Mouse (Mus musculus) bone marrow macrophage, adult 2 months (primary cell): Measurements from ENCODE around the gene I0C0044D17Rik. TPM values are rescaled to one million over a fixed set of nuclear protein-coding genes. Genes with fewer than 3 reads are reported as not detected.
"Not testable (repeated sequence)": the region's sequence is repeated elsewhere in the genome, so short reads cannot be mapped to it uniquely, and the experiment has no call there.

Experiments
- H3K27ac ChIP-seq: 2 replicates; pipeline ENCODE4 v1.5.1; 2012; ENCODE audit warnings: low read depth, low read length; ENCODE audit not compliant: insufficient read depth
- H3K4me1 ChIP-seq: 2 replicates; pipeline ENCODE4 v1.6.1; 2012; ENCODE audit warnings: low read length; ENCODE audit not compliant: control insufficient read depth, insufficient read depth
- H3K4me3 ChIP-seq: 2 replicates; pipeline ENCODE4 v1.5.1; 2012; ENCODE audit warnings: mild to moderate bottlenecking, low read length, moderate library complexity; ENCODE audit not compliant: insufficient read depth
- CTCF ChIP-seq: IDR thresholded peaks from 2 replicates; pipeline ENCODE4 v1.5.1; 2012; ENCODE audit warnings: low read depth, mild to moderate bottlenecking, low read length, moderate library complexity
- POLR2A ChIP-seq: IDR thresholded peaks from 2 replicates; pipeline ENCODE4 v1.6.1; 2012; ENCODE audit warnings: mild to moderate bottlenecking, low read depth, low read length, borderline replicate concordance
- polyA plus RNA-seq: library from polyadenylated mRNA; stranded (reverse); fragments of >200 nt; gene quantifications from 2 replicates; pipeline ENCODE4 v1.2.4, GENCODE M21; 2012; ENCODE audit not compliant: missing spikeins, insufficient read depth, insufficient read length

The I0C0044D17Rik gene
- not detected in 2 replicates for polyA plus RNA-seq

DNA sequence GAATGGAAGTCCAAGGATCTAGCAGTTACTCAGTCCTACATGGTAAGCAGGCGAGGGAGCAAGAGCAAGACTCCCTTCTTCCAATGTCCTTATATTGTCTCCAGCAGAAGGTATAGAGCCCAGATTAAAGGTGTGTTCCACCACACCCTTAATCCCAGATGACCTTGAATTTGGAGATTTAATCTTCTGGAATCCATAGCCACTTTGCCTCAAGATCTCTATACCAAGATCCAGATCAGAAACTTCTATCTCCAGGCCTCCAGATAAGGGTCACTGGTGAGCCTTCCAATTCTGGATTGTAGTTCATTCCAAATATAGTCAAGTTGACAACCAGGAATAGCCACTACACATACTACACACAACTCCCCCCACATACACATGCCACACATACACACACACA lies at the start of gene I0C0044D17Rik:
Gene I0C0044D17Rik (minus strand): TSS at position 101 of the 400 bp plus-strand sequence.
- H3K27ac ChIP-seq, H3K4me3 ChIP-seq, H3K4me1 ChIP-seq: not testable (repeated sequence)

DNA sequence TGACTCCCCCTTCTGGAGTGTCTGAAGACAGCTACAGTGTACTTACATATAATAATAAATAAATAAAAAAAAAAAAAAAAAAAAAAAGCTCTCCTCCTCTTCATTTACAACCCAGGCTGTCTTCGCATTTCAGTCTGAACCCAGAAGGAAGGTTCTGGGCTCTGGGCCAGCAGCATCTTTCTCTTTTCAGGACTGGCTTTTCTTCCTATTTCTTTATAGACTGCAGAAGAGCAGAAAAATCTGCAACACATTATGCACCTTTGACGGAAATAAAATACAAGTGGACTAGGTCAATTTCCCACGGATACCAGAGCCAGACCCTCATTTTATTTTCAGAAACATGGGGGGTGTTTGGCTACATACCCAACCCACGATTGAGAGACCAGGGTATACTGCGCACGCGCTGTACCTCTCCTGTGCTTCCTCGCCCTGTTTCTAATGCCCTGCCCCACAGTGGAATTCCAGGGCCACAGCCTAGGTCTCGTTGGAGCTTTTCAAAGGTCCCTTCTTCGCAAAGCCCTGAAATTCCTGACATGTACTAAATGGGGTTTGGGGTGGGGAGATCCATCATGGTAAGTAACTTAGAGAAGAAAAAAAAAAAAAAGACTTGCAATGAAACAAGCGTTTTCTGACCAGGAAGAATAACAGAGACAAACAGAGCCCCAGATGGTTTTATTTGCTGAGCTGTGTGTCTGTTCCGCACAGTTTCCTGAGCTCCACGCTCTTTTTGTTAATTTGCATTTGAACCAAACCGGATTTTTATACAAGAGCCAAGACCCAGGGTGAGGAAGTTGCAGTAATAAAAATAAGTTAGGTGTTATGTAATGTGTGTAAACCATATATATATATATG lies 42.0 kb upstream of the I0C0044D17Rik start:
- H3K4me3 ChIP-seq: no peak overlapping the region
- TF ChIP-seq CTCF (no peak), POLR2A (no peak)
- H3K27ac ChIP-seq: no peak overlapping the region
- H3K4me1 ChIP-seq: no peaks in the 10 kb centered on the region

DNA sequence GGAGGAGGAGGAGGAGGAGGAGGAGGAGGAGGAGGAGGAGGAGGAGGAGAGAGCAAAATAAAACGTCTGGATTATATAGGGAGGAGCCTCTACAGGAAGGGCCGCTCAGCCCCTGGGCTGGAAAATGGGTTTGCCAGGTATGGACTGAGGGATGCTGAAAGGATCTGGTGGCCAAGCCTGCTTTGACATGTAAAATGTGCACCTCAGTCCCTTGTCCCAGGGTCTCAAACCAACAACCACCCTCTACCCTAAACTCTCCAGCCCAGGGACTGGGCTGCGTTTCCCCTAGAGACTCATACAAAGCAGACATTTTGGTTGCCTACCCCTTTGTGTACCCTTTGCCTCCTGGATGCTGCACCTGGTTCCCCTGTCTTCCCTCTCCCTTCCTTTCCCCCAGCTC lies 40.9 kb upstream of the I0C0044D17Rik start:
- Histone ChIP-seq H3K4me3 (no peak overlapping the region), H3K27ac (no peak overlapping the region), H3K4me1 (no peaks in the 10 kb centered on the region)
- no peak for TF ChIP-seq CTCF
- no peak for TF ChIP-seq POLR2A

DNA sequence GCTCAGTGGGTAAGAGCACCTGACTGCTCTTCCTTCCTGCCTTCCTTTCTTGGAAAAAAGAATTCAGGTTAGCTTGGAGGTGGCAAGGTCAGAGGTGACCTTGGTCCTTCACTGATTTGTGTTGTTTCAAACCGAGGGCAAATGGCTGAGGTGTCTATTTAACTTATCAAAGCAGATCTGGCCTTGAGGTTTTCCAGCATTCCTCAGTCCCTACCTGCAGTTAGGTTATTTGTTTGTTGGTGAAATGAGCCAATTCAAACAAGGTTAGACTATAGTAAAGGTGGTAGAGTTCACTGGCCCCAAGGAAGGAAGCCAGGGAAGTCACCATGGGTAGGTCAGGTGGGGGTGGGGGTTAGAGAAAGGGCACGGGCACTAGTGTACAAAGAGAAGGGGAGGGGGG lies 40.5 kb upstream of the I0C0044D17Rik start:
- no peak overlapping the region for H3K27ac ChIP-seq
- H3K4me1 ChIP-seq: no peaks in the 10 kb centered on the region
- TF ChIP-seq CTCF: no peak
- no peak for TF ChIP-seq POLR2A
- no peak overlapping the region for H3K4me3 ChIP-seq

DNA sequence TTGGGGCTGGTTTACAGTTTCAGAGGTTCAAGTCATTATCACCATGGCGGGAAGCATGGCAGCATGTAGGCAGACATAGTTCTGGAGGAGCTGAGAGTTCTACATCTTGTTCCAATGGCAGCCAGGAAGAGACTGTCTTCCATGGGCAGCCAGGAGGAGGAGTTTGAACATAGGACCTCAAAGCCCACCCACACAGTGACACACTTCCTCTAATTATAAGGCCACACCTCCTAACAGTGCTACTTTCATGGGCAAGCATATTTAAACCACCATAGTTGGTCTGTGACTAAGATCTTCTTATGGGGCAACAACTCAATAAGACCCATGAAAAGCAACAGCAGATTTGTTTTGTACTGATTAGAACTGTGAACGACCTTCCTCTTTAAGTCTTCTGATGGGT lies 39.8 kb upstream of the I0C0044D17Rik start:
- TF ChIP-seq CTCF: no peak
- no peak for TF ChIP-seq POLR2A
- no peaks in the 10 kb centered on the region for H3K4me1 ChIP-seq
- H3K27ac ChIP-seq: no peak overlapping the region
- no peak overlapping the region for H3K4me3 ChIP-seq

DNA sequence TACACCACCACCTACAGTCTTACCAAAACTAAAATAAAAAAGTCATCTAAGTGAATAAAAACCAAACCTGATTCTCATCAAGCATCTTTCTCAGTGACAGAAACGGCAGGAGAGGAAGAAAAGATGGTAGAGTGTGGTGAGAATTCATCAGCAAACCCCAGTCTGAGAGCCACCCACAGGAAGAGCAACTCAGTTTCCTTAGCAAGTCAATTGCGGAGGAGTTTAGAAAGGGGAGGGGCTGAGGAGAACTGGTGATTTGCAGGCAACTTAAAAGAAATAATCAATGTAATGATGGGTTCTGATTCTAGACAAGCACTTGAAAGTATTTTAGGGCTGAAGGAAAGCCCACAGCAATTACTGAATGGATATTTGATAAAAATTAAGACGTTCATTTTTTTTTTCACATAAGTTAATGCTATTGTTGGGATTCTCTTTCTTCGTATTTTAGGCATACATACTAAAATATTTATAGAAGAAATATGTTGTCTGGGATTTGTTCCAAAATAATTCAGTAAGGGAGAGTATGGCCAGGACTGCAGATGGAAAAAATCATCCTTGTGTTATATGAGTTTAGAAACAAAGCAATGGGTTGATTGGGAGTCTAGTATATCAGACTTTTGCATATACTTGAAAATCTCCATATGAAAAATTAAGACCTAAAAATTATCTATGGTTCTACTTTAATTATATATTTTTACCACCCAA lies 34.7 kb upstream of the I0C0044D17Rik start:
- H3K27ac ChIP-seq: no peak overlapping the region
- no peak overlapping the region for H3K4me3 ChIP-seq
- TF ChIP-seq CTCF (no peak), POLR2A (no peak)
- H3K4me1 ChIP-seq: no peaks in the 10 kb centered on the region

DNA sequence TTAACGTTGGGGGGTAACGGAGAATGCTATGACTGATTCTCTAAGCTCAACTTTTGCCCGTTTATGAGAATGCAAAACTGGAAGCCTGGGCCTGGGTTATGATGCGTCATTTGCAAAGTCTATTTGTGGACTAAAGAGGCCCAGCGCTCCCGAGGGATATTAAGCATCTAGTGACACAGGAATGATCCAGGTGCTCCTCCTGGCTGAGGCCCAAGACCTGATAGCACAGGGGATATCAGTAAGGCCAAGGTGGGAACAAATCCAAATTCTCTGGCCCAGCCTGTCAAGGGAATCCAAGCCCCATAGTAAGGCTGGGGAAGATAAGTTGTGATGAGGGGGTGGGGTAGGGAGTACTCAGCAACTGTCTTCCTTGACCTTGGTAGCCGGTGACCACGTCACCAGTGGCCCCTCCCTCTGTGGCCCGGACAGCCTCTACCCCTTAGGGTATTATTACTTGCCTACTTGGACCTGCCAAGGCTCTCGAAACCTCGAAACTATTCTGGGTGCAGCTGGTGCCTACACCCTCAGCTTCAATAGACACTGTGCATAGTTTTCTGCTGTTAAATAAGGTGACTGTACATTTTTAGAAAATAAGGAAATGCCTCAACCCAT lies 33.5 kb upstream of the I0C0044D17Rik start:
- no peak overlapping the region for H3K4me3 ChIP-seq
- no peaks in the 10 kb centered on the region for H3K4me1 ChIP-seq
- no peak overlapping the region for H3K27ac ChIP-seq
- TF ChIP-seq POLR2A (no peak), CTCF (no peak)

DNA sequence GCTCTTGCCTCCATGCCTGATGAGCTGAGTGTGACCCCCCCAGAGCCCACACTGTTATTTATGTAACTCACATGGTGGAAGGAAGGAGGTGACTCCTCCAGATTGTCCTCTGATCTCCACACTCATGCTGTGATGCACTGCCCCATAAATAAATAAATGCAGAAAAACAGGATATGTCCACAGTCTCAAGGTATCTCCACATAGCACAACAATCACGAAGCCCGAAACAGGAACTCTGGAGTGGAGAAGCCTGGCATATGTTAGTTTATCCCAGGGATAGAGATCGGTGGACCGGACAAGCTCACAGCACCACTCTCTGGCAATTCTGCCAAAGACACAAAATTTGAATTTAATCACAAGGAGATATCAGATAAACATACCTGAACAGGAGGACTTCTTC lies 30.3 kb upstream of the I0C0044D17Rik start:
- no peaks in the 10 kb centered on the region for H3K4me1 ChIP-seq
- TF ChIP-seq CTCF (no peak), POLR2A (no peak)
- no peak overlapping the region for H3K27ac ChIP-seq
- H3K4me3 ChIP-seq: no peak overlapping the region

DNA sequence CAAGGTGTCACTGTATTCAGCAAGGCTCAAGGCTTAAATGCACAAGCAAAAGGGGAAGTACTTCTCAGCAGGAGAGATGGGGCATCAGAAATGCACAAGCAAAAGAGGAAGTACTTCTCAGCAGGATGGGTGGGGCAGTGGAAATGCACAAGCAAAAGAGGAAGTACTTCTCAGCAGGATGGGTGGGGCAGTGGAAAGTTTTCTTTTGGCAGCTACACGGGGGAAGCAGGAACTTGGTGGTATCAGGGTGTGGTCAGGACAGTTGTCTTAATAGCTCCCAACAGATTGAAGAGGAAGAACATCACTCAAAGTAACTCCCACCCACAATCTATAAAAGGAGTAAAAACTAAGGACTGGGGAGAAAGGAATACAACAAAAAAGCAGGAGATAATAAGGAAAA lies 26.8 kb upstream of the I0C0044D17Rik start:
- not testable (repeated sequence) for H3K4me1 ChIP-seq, H3K4me3 ChIP-seq, H3K27ac ChIP-seq
